Mouse (Mus musculus) limb, embryonic 14.5 days (tissue): ENCODE results near the gene Als2. TPM values are rescaled to one million over a fixed set of nuclear protein-coding genes. Genes with fewer than 3 reads are reported as not detected.
A peak's percentile ranks its signal among the peaks of the same experiment; 100 is the strongest.

Experiments
- ATAC-seq: fragments of 200-750 bp; cut with Nextera tagmentation; 2 replicates; pipeline ENCODE4 v1.8.0; 2017; ENCODE audit warnings: low read depth, moderate number of reproducible peaks, moderate TSS enrichment; ENCODE audit not compliant: low FRiP score
- DNase-seq: peaks from one replicate; pipeline ENCODE4 v3.0.0-alpha.2; 2015; ENCODE audit warnings: low spot score
- H3K27ac ChIP-seq: fragments of 300-500 bp; sonication (generic); replicated peaks from 2 replicates; pipeline ENCODE4 v1.5.1; 2014; ENCODE audit warnings: low read depth, mild to moderate bottlenecking, low read length, moderate library complexity, mixed read lengths
- H3K27me3 ChIP-seq: fragments of 300-500 bp; sonication (generic); 2 replicates; pipeline ENCODE4 v1.6.1; 2014; ENCODE audit warnings: low read length, mixed read lengths; ENCODE audit not compliant: control insufficient read depth, insufficient read depth
- H3K36me3 ChIP-seq: fragments of 300-500 bp; sonication (generic); 2 replicates; pipeline ENCODE4 v1.6.1; 2014; ENCODE audit warnings: mild to moderate bottlenecking, low read length, moderate library complexity, mixed read lengths; ENCODE audit not compliant: control insufficient read depth, insufficient read depth
- H3K4me1 ChIP-seq: fragments of 300-500 bp; sonication (generic); 2 replicates; pipeline ENCODE4 v1.6.1; 2014; ENCODE audit warnings: antibody characterized with exemption, low read length, mixed read lengths; ENCODE audit not compliant: control insufficient read depth, insufficient read depth
- H3K4me2 ChIP-seq: fragments of 300-500 bp; sonication (generic); replicated peaks from 2 replicates; pipeline ENCODE4 v1.6.1; 2014; ENCODE audit warnings: low read depth, mild to moderate bottlenecking, low read length, moderate library complexity; ENCODE audit not compliant: severe bottlenecking
- H3K4me3 ChIP-seq: fragments of 300-500 bp; sonication (generic); replicated peaks from 2 replicates; pipeline ENCODE4 v1.5.1; 2014; ENCODE audit warnings: low read length
- H3K9ac ChIP-seq: fragments of 300-500 bp; sonication (generic); 2 replicates; pipeline ENCODE4 v1.6.1; 2014; ENCODE audit warnings: mild to moderate bottlenecking, low read depth, low read length, moderate library complexity; ENCODE audit not compliant: severe bottlenecking
- H3K9me3 ChIP-seq: fragments of 300-500 bp; sonication (generic); 2 replicates; pipeline ENCODE4 v1.6.1; 2016; ENCODE audit warnings: low read length; ENCODE audit not compliant: control insufficient read depth
- POLR2A ChIP-seq: fragments of 200-500 bp; IDR thresholded peaks from 2 replicates; pipeline ENCODE4 v1.8.0; 2012; ENCODE audit warnings: inconsistent platforms, mild to moderate bottlenecking, moderate library complexity, borderline replicate concordance; ENCODE audit not compliant: insufficient read depth, insufficient read length; ENCODE audit errors: extremely low read depth
- whole genome bisulfite sequencing: fragments of 180-500 bp; shearing (Covaris S2); extraction: QIAGEN DNeasy Blood & Tissue Kit; methylation state at CpG from one replicate; pipeline ENCODE4 v1.1.7; 2014; 5-methylcytosine and 5-hydroxymethylcytosine counted together
- polyA plus RNA-seq, 2 experiments: library from polyadenylated mRNA; depleted of rRNA in 1 of 2; stranded (reverse) in 1 of 2; unstranded in 1 of 2; fragments of >200 nt; fragmentation: Nextera tagmentation in 1 of 2; extraction: Ambion mirVana in 1 of 2; gene quantifications; 2 replicates each; pipeline versions ENCODE4 v1.2.1 to v1.2.3; 2012 to 2014

The Als2 gene
- polyA plus RNA-seq, 2 experiments = 8.1 TPM

DNA sequence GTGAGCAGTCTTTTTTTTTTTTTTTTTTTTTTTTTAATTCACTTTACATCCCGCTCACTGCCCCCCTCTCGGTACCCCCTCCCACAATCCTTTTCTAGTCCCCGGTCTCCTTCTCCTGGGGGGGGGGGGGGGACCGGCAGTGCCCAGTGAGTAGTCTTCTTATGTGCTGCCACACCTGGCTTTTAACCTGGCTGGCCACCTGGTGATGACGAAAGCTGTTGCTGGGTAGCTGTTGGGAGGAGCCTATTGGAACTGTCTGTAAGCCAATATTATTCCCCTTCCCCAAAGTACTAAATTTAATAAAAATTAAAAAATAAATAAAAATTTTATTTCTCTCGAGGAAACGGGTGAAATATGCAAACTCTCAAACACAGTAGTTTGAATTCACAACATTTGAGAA, 15.7 kb upstream of the Als2 start:
- ATAC-seq = no peak; the same call in 1 of the 2 replicates
- Histone ChIP-seq H3K27me3 (no peaks in the 10 kb centered on the region), H3K27ac (no peak overlapping the region), H3K4me3 (peak overlapping the region; percentile 18), H3K4me1 (peaks cover 11% of the 10 kb centered on the region; the same call in 1 of the 2 replicates), H3K4me2 (peak overlapping the region; percentile 42), H3K9me3 (no peaks in the 10 kb centered on the region), H3K9ac (no peak overlapping the region), H3K36me3 (no peaks in the 10 kb centered on the region)
- DNase-seq = no peak
- 19% methylated on average over 7 of the region's 7 CpGs for WGBS
- no peak for TF ChIP-seq POLR2A

DNA sequence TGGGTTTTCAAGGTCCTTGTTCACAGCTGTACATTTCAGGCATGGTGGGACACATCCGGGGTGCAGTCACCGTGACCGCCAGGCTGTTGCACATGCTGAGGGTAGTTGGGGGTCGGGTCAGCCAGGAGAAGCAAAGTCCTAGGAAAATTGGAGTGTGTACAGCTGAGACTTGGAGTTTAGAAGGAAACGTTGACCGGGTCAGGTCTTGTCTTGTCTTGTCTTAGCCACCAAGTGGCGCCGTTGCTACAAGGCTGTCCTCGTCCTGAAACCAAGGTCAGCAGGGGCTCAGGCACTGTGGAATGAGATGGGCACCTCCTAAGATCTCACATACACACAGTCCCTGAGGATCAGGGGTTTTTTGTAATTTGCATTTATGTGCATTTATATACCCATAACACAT, 10.6 kb upstream of the Als2 start:
- Histone ChIP-seq H3K27me3 (no peaks in the 10 kb centered on the region), H3K4me1 (no peaks in the 10 kb centered on the region), H3K9ac (no peak overlapping the region), H3K36me3 (no peaks in the 10 kb centered on the region), H3K4me3 (no peak overlapping the region), H3K4me2 (no peak overlapping the region), H3K9me3 (no peaks in the 10 kb centered on the region), H3K27ac (no peak overlapping the region)
- TF ChIP-seq POLR2A = no peak
- peak; percentile 47 for DNase-seq
- 6% methylated on average over 9 of the region's 9 CpGs for WGBS
- ATAC-seq = no peak

DNA sequence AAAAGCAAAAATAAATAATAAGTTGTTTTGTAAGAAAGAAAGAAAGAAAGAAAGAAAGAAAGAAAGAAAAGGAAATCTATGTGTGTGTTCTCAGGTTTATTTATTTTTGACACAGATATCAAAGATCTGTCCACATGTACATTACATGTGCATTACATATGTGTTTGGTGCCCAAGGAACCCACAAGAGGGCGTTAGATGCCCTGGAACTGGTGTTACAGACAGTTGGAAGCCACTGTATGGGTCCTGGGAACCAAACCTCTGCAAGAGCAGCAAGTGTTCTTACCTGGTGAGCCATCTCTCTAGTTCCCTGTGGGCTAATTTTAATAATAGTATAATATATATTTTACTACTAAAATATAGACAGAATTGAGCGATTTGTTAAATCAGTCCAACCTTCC, 6.7 kb upstream of the Als2 start:
- TF ChIP-seq POLR2A = no peak
- WGBS = 48% methylated on average over 2 of the region's 2 CpGs
- H3K9ac ChIP-seq = no peak overlapping the region
- H3K4me2 ChIP-seq = no peak overlapping the region
- H3K4me3 ChIP-seq = no peak overlapping the region
- no peaks in the 10 kb centered on the region for H3K4me1 ChIP-seq
- H3K9me3 ChIP-seq = no peaks in the 10 kb centered on the region
- H3K36me3 ChIP-seq = no peaks in the 10 kb centered on the region
- DNase-seq (no peak), ATAC-seq (no peak)
- no peaks in the 10 kb centered on the region for H3K27me3 ChIP-seq
- no peak overlapping the region for H3K27ac ChIP-seq

DNA sequence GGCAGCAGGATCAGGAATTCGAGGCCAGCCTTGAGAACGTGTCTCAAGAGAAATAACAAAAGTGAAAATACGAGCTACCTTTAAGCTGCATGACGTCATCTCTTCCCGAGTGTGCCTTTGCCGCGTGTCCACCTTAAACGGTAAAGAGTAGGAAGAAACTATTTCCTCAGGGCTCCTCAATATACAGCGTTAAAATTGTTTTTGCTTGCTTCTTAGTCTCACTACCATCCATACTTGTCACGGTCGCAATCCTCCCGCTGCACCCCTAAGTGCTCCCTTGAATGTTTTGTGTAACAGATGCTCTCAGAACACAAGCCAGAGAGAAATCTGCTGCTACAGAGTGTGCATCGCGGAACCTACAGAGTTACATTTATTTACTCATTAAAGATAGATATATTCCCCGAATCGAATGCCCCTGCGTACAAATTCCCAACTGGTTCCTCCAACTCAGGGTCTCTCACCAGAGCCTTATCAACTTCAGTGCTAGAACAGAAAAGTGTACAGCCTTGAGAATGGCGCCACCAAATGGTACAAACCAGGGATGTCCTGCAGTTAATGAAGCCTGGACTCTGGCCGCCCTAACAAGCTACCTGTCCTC, 682 bp upstream of the Als2 start:
- Histone ChIP-seq H3K4me3 (peak overlapping the region; percentile 82), H3K9me3 (no peaks in the 10 kb centered on the region), H3K4me1 (0 out of 2 replicates have a peak, but pooled peaks cover 3% of the 10 kb centered on the region), H3K27me3 (no peaks in the 10 kb centered on the region), H3K4me2 (peak overlapping the region; percentile 78), H3K9ac (peak overlapping the region; percentile 73), H3K27ac (peak overlapping the region; percentile 65; the same call in 1 of the 2 replicates), H3K36me3 (no peaks in the 10 kb centered on the region)
- under 1% methylated on average over 19 of the region's 19 CpGs for whole genome bisulfite sequencing
- DNase-seq (peak; percentile 80), ATAC-seq (peak; percentile 30)
- no peak for TF ChIP-seq POLR2A

DNA sequence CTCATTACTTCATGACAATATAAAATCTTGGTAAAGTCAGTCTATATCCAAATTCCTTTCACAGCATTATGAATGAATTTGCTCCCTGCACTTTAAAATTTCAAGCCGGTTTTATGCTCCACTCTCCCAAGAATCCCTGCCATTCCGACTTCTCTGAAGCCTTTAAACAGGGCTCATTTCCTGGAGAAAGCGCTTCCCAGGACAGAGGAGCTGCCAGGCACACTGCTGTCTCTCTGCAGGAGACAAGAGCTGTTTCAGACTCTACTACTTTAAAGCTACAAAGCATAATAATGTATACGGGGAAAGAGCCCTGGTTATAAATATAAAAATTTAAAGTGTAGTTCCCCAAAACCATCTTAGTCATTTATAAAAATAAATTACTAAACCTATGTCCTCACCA, 7.8 kb downstream of the Als2 start:
- H3K4me2 ChIP-seq = no peak overlapping the region
- no peaks in the 10 kb centered on the region; the same call in none of the 2 replicates for H3K36me3 ChIP-seq
- WGBS = 25% methylated on average over 4 of the region's 4 CpGs
- no peaks in the 10 kb centered on the region for H3K9me3 ChIP-seq
- ATAC-seq = no peak
- H3K27me3 ChIP-seq = no peaks in the 10 kb centered on the region
- no peak overlapping the region for H3K9ac ChIP-seq
- H3K4me1 ChIP-seq = no peaks in the 10 kb centered on the region
- H3K4me3 ChIP-seq = no peak overlapping the region
- no peak for DNase-seq
- no peak overlapping the region for H3K27ac ChIP-seq
- TF ChIP-seq POLR2A = no peak

DNA sequence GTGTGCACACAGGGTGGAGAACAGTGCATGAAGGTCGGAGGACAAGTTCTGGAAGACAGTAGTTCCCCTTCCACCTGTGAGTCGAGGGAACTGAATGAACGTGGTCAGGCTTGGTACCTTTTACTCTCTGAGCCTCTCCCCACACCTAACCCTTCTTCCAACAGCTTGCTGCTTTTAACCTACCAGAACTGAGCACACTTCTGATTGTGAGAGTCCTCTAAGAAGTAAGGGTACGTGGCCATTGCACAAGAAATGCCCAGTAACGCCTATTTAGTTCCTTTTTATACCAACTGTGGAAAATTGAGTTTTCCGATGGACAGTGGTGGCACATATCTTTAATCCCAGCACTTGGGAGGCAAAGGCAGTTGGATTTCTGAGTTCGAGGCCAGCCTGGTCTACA, 8.5 kb downstream of the Als2 start:
- Histone ChIP-seq H3K9ac (no peak overlapping the region), H3K4me2 (no peak overlapping the region), H3K9me3 (no peaks in the 10 kb centered on the region), H3K4me1 (no peaks in the 10 kb centered on the region), H3K27me3 (no peaks in the 10 kb centered on the region), H3K4me3 (no peak overlapping the region), H3K36me3 (no peaks in the 10 kb centered on the region; the same call in none of the 2 replicates), H3K27ac (no peak overlapping the region)
- 86% methylated on average over 7 of the region's 7 CpGs for WGBS
- no peak for TF ChIP-seq POLR2A
- ATAC-seq = no peak
- no peak for DNase-seq
